Mouse (Mus musculus) splenic B cell, adult 2 months (primary cell): ENCODE results near the gene Pagr1b.

Experiments
- DNase-seq: peaks from one replicate; pipeline ENCODE4 v3.0.0-alpha.2; 2011; ENCODE audit warnings: low read depth, low spot score
- H3K27me3 ChIP-seq: 2 replicates; pipeline ENCODE4 v1.6.1; 2012; ENCODE audit warnings: mild to moderate bottlenecking, low read length, moderate library complexity, mixed read lengths; ENCODE audit not compliant: control insufficient read depth, poor library complexity, insufficient read depth, severe bottlenecking
- H3K36me3 ChIP-seq: 2 replicates; pipeline ENCODE4 v1.6.1; 2012; ENCODE audit warnings: mild to moderate bottlenecking, low read length, moderate library complexity, mixed read lengths; ENCODE audit not compliant: control insufficient read depth, poor library complexity, insufficient read depth, severe bottlenecking

Gene Pagr1b

GRCm38 (mm10) chr7:126986319-126986718, 30.0 kb downstream of the Pagr1b start:
- Histone ChIP-seq H3K36me3 (peaks cover 2% of the 10 kb centered on the region), H3K27me3 (no peaks in the 10 kb centered on the region)
- DNase-seq = peak; percentile 42

- no peak for DNase-seq
These were observed 31.4 kb downstream of the Pagr1b start for GRCm38 (mm10) chr7:126984667-126985444.

DNA sequence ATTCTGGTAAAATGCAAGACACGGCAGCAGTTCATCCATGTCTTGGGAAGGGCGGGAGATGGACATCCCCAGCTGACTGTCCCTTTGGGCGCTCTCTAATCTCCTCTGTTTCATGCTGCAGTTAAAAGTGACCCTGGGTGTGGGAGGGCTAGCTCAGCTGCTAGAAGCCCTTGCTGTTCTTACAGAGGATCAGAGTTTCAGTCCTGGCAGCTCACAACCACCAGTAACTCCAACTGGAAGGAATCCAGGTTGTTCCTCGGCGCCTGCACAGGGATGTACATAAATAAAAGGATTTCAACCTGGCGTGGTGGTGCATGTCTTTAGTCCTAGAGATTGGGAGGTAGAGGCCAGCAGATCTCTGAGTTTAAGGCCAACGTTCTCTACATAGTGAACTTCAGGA, 33.2 kb downstream of the Pagr1b start:
- no peak for DNase-seq
- H3K36me3 ChIP-seq = peaks cover 4% of the 10 kb centered on the region
- H3K27me3 ChIP-seq = no peaks in the 10 kb centered on the region

More at GRCm38 (mm10) chr7:126984667-126985444, 31.4 kb downstream of the Pagr1b start:
- Histone ChIP-seq H3K27me3 (no peaks in the 10 kb centered on the region), H3K36me3 (peaks cover 2% of the 10 kb centered on the region)

GRCm38 (mm10) chr7:126982054-126982453, 34.2 kb downstream of the Pagr1b start:
- Histone ChIP-seq H3K27me3 (no peaks in the 10 kb centered on the region), H3K36me3 (peaks cover 6% of the 10 kb centered on the region)
- DNase-seq = no peak

GRCm38 (mm10) chr7:126981601-126982000, 34.7 kb downstream of the Pagr1b start:
- no peak for DNase-seq
- Histone ChIP-seq H3K36me3 (peaks cover 6% of the 10 kb centered on the region), H3K27me3 (no peaks in the 10 kb centered on the region)

DNA sequence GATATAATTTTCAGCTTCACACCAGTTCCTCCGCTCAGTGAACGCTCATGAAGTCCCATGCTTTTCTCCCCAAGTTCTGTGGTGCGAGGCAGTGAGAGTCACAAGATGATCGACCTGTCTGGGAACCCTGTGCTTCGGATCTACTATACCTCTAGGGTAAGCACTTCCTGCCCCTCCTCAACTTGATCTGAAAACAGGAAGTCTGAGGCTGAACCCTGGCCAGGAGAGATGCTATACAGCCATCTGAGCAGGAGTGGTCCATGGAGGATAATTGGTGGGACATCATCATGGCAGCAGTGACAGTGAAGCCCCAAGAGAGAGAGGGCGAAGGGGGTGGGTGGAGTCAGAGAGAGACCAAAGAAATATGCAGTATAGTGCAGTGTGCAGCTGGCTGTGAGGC, 37.4 kb downstream of the Pagr1b start:
- DNase-seq = peak; percentile 9
- Histone ChIP-seq H3K27me3 (no peaks in the 10 kb centered on the region), H3K36me3 (peaks cover 6% of the 10 kb centered on the region)

DNA sequence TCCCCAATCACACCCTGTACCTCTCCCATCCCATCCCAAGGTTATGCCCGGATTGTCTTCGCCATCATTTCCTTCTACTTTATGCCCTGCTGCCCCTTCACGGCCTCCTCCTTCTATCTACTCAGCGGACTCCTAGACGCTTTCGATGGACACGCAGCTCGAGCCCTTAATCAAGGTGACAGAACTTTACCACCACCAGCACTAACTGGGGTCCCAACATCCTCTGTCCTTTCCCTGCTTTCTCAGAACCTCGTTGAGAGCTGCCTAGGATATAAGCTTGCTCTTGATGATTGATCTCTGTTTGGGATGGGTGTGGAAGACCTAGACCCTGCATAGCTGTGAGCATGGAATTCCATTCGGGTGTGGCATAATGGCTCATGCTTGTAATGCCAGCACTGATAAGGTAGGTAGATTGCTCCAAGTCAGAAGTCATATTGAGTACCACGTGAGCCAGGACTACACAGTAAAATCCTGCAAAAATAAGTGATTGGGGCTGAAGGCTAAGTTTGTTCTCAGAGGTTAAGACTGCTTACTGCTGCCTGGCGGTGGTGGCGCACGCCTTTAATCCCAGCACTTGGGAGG, 39.3 kb downstream of the Pagr1b start:
- peak; percentile 7 for DNase-seq
- Histone ChIP-seq H3K36me3 (peaks cover 6% of the 10 kb centered on the region), H3K27me3 (no peaks in the 10 kb centered on the region)

GRCm38 (mm10) chr7:126975950-126976866, 40.1 kb downstream of the Pagr1b start, which contains the start of gene Cdiptos:
Gene Cdiptos, minus strand, starts transcription at chr7:126976098.
- H3K36me3 ChIP-seq = peaks cover 6% of the 10 kb centered on the region
- no peaks in the 10 kb centered on the region for H3K27me3 ChIP-seq
- peak; percentile 96 for DNase-seq

GRCm38 (mm10) chr7:126975893-126975949, 40.6 kb downstream of the Pagr1b start, which contains the start of gene Cdipt:
Gene Cdipt, plus strand, starts transcription at chr7:126975914.
- no peaks in the 10 kb centered on the region for H3K27me3 ChIP-seq
- no peak for DNase-seq

DNA sequence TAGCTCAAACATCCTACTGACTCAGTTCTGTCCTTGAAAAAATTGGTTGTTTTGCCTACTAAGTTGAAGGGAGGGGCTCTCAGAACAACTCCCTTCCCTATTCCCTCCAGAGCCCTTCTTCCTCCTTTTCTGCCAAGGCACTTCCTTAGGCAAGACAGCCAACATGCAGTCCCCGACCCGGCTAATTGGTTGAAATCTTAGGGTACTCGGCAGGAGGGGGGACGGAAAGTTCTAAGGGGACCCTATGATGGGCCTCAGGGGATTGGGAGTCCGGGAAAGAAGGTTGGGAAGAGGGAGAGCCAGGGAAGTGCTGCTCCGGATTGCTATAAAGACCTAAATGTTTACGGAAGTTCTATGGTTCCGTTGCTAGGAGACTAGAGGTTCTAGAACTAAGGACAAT, 40.8 kb downstream of the Pagr1b start:
- no peak for DNase-seq
- Histone ChIP-seq H3K27me3 (no peaks in the 10 kb centered on the region), H3K36me3 (peaks cover 6% of the 10 kb centered on the region)

More at GRCm38 (mm10) chr7:126975893-126975949, 40.6 kb downstream of the Pagr1b start, which contains the start of gene Cdipt:
- peaks cover 6% of the 10 kb centered on the region for H3K36me3 ChIP-seq

- Histone ChIP-seq H3K36me3 (no peaks in the 10 kb centered on the region), H3K27me3 (no peaks in the 10 kb centered on the region)
- no peak for DNase-seq
These were observed 48.9 kb downstream of the Pagr1b start for GRCm38 (mm10) chr7:126967361-126967760.

GRCm38 (mm10) chr7:126965568-126965967, 50.7 kb downstream of the Pagr1b start:
- Histone ChIP-seq H3K36me3 (no peaks in the 10 kb centered on the region), H3K27me3 (no peaks in the 10 kb centered on the region)
- no peak for DNase-seq

DNA sequence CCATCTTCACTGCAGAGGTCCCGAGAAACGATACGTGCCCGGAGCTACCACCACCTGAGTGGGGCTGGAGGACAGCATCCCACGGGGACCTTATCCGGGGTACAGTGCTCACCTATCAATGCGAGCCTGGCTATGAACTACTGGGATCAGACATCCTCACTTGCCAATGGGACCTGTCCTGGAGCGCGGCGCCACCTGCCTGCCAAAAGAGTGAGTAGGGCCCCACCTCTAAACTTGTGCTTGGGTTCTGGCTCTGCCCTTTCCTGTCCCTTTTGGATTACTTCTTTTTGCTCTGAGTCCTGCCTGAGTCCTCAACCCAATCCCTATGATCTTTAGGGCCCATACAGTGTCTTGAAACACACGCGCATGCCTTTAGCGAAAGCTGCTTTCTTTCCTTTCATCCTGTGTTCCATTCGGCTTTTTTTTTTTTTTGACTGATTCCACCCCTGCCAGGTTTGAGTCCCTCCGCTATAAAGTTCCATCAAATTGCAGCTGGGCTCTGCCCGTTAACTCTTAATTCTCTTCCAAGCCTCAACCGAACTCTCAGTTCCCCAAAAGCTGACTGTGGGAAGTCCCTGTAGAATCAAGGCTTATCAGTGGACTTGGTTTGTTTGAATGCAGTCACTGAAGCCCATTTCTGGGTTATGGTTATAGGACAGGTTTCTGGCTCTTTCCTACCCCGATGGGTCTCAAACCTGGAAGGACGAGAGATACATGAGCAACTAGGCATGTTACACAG, 52.6 kb downstream of the Pagr1b start:
- H3K27me3 ChIP-seq = no peaks in the 10 kb centered on the region
- H3K36me3 ChIP-seq = no peaks in the 10 kb centered on the region
- peak; percentile 68 for DNase-seq

GRCm38 (mm10) chr7:126961965-126962364, 54.3 kb downstream of the Pagr1b start:
- no peaks in the 10 kb centered on the region for H3K36me3 ChIP-seq
- H3K27me3 ChIP-seq = no peaks in the 10 kb centered on the region
- no peak for DNase-seq
